Mouse (Mus musculus) embryonic facial prominence, embryonic 10.5 days (tissue): ENCODE data around the gene Ahnak2. TPM values are rescaled to one million over a fixed set of nuclear protein-coding genes. Genes with fewer than 3 reads are reported as not detected.
"Not testable (repeated sequence)": the region's sequence is repeated elsewhere in the genome, so short reads cannot be mapped to it uniquely, and the experiment has no call there.

ENCODE experiments used
- DNase-seq: peaks from one replicate; pipeline ENCODE4 v3.0.0-alpha.2; 2017; ENCODE audit warnings: low spot score
- H3K27ac ChIP-seq: fragments of 300-500 bp; sonication (generic); replicated peaks from 2 replicates; pipeline ENCODE4 v1.5.1; 2016; ENCODE audit warnings: mild to moderate bottlenecking
- H3K27me3 ChIP-seq: fragments of 300-500 bp; sonication (generic); replicated peaks from 2 replicates; pipeline ENCODE4 v1.6.1; 2016; ENCODE audit warnings: low read depth, mild to moderate bottlenecking; ENCODE audit not compliant: poor library complexity, severe bottlenecking
- H3K36me3 ChIP-seq: fragments of 300-500 bp; sonication (generic); replicated peaks from 2 replicates; pipeline ENCODE4 v1.6.1; 2016; ENCODE audit warnings: mild to moderate bottlenecking, moderate library complexity
- H3K4me1 ChIP-seq: fragments of 300-500 bp; sonication (generic); 2 replicates; pipeline ENCODE4 v1.6.1; 2016
- H3K4me3 ChIP-seq: fragments of 300-500 bp; sonication (generic); 2 replicates; pipeline ENCODE4 v1.5.1; 2016; ENCODE audit warnings: mild to moderate bottlenecking, moderate library complexity
- H3K9me3 ChIP-seq: fragments of 300-500 bp; sonication (generic); 2 replicates; pipeline ENCODE4 v1.6.1; 2016; ENCODE audit warnings: mild to moderate bottlenecking
- WGBS: fragments of 180-500 bp; shearing (Covaris S2); methylation state at CpG from one replicate; pipeline ENCODE4 v1.1.7; 2016; 5-methylcytosine and 5-hydroxymethylcytosine counted together
- polyA plus RNA-seq: library from polyadenylated mRNA; unstranded; fragments of >200 nt; fragmentation: Nextera tagmentation; extraction: Ambion mirVana; gene quantifications from 2 replicates; pipeline ENCODE4 v1.2.1, GENCODE M21; 2016

Gene Ahnak2
- polyA plus RNA-seq, 1 experiment from 2014 or later, result 0.20 TPM

GRCm38 (mm10) chr12:112816866-112817265, 14.4 kb upstream of the Ahnak2 start:
- not testable (repeated sequence) for DNase-seq, H3K27ac ChIP-seq, H3K4me3 ChIP-seq, H3K9me3 ChIP-seq, H3K27me3 ChIP-seq
- WGBS, result 88% methylated on average over 7 of the region's 7 CpGs
- Histone ChIP-seq H3K36me3 (peaks cover 99% of the 10 kb centered on the region), H3K4me1 (peaks cover 11% of the 10 kb centered on the region)

- H3K4me3 ChIP-seq, result no peak overlapping the region
- no peak overlapping the region for H3K27ac ChIP-seq
- WGBS, result 60% methylated on average over 4 of the region's 4 CpGs
- no peaks in the 10 kb centered on the region for H3K9me3 ChIP-seq
- H3K27me3 ChIP-seq, result no peaks in the 10 kb centered on the region
- H3K36me3 ChIP-seq, result peaks cover 99% of the 10 kb centered on the region
- DNase-seq, result peak; percentile 45
- peaks cover 8% of the 10 kb centered on the region; the same call in 1 of the 2 replicates for H3K4me1 ChIP-seq
These were observed 13.8 kb upstream of the Ahnak2 start for GRCm38 (mm10) chr12:112816294-112816693.

GRCm38 (mm10) chr12:112814682-112815470, 12.4 kb upstream of the Ahnak2 start:
- Histone ChIP-seq H3K27me3 (peaks cover 13% of the 10 kb centered on the region), H3K4me1 (peaks cover 17% of the 10 kb centered on the region), H3K4me3 (no peak overlapping the region), H3K9me3 (no peaks in the 10 kb centered on the region), H3K27ac (no peak overlapping the region; the same call in 1 of the 2 replicates), H3K36me3 (peaks cover 89% of the 10 kb centered on the region)
- whole genome bisulfite sequencing, result 75% methylated on average over 14 of the region's 14 CpGs
- no peak for DNase-seq

GRCm38 (mm10) chr12:112813370-112813769, 10.9 kb upstream of the Ahnak2 start:
- H3K36me3 ChIP-seq, result peaks cover 74% of the 10 kb centered on the region
- no peak overlapping the region for H3K27ac ChIP-seq
- peaks cover 32% of the 10 kb centered on the region for H3K4me1 ChIP-seq
- H3K9me3 ChIP-seq, result no peaks in the 10 kb centered on the region
- no peak for DNase-seq
- no peak overlapping the region for H3K4me3 ChIP-seq
- 87% methylated on average over 7 of the region's 7 CpGs for WGBS
- peaks cover 16% of the 10 kb centered on the region for H3K27me3 ChIP-seq

- Histone ChIP-seq H3K4me1 (peaks cover 37% of the 10 kb centered on the region), H3K27me3 (peaks cover 36% of the 10 kb centered on the region), H3K4me3 (peak overlapping the region; percentile 78), H3K36me3 (peaks cover 43% of the 10 kb centered on the region), H3K27ac (no peak overlapping the region), H3K9me3 (no peaks in the 10 kb centered on the region)
- no peak for DNase-seq
- WGBS, result 64% methylated on average over 19 of the region's 19 CpGs
These were observed 7.8 kb upstream of the Ahnak2 start for GRCm38 (mm10) chr12:112810092-112810885.

GRCm38 (mm10) chr12:112809641-112810040, 7.2 kb upstream of the Ahnak2 start:
- Histone ChIP-seq H3K4me3 (peak overlapping the region; percentile 78), H3K27me3 (peaks cover 38% of the 10 kb centered on the region), H3K9me3 (no peaks in the 10 kb centered on the region), H3K27ac (0 out of 2 replicates have a peak overlapping the region, but pooled peaks have one; percentile 69), H3K36me3 (peaks cover 36% of the 10 kb centered on the region), H3K4me1 (peaks cover 35% of the 10 kb centered on the region)
- WGBS, result 24% methylated on average over 8 of the region's 8 CpGs
- DNase-seq, result no peak

- under 1% methylated on average over 64 of the region's 64 CpGs for WGBS
- peak within 1 kb of the TSS; percentile 75 for H3K27ac ChIP-seq
These were observed 6.3 kb upstream of the Ahnak2 start, which contains the start of gene Clba1 for GRCm38 (mm10) chr12:112808587-112809364. Gene Clba1, plus strand, starts transcription at chr12:112808937.

GRCm38 (mm10) chr12:112808212-112808586, 5.7 kb upstream of the Ahnak2 start:
- H3K36me3 ChIP-seq, result peaks cover 22% of the 10 kb centered on the region
- WGBS, result 67% methylated on average over 5 of the region's 5 CpGs
- peak overlapping the region; percentile 78 for H3K4me3 ChIP-seq
- H3K27ac ChIP-seq, result peak overlapping the region; percentile 75
- H3K4me1 ChIP-seq, result peaks cover 32% of the 10 kb centered on the region
- DNase-seq, result no peak
- peaks cover 41% of the 10 kb centered on the region for H3K27me3 ChIP-seq
- no peaks in the 10 kb centered on the region for H3K9me3 ChIP-seq

More at GRCm38 (mm10) chr12:112808587-112809364, 6.3 kb upstream of the Ahnak2 start, which contains the start of gene Clba1:
- DNase-seq, result peak; percentile 93
- peak within 1 kb of the TSS; percentile 78 for H3K4me3 ChIP-seq
- H3K27me3 ChIP-seq, result peaks cover 38% of the 10 kb centered on the region
- no peaks in the 10 kb centered on the region for H3K9me3 ChIP-seq
- peaks cover 30% of the 10 kb centered on the region for H3K4me1 ChIP-seq
- peaks cover 28% of the 10 kb centered on the region for H3K36me3 ChIP-seq

- DNase-seq, result no peak
- Histone ChIP-seq H3K27ac (no peak overlapping the region), H3K27me3 (peaks cover 45% of the 10 kb centered on the region), H3K4me3 (no peak overlapping the region; the same call in 1 of the 2 replicates), H3K4me1 (peaks cover 36% of the 10 kb centered on the region), H3K9me3 (no peaks in the 10 kb centered on the region), H3K36me3 (peaks cover 18% of the 10 kb centered on the region)
- 86% methylated on average over 4 of the region's 4 CpGs for whole genome bisulfite sequencing
These were observed 5.3 kb upstream of the Ahnak2 start for GRCm38 (mm10) chr12:112807796-112808195.

GRCm38 (mm10) chr12:112806044-112806443, 3.6 kb upstream of the Ahnak2 start:
- H3K4me3 ChIP-seq, result no peak overlapping the region
- H3K9me3 ChIP-seq, result no peaks in the 10 kb centered on the region
- DNase-seq, result no peak
- H3K27ac ChIP-seq, result no peak overlapping the region
- peaks cover 61% of the 10 kb centered on the region for H3K27me3 ChIP-seq
- 0 out of 2 replicates have a peak, but pooled peaks cover under 1% of the 10 kb centered on the region for H3K36me3 ChIP-seq
- WGBS, result 76% methylated on average over 6 of the region's 6 CpGs
- H3K4me1 ChIP-seq, result peaks cover 51% of the 10 kb centered on the region

- 64% methylated on average over 13 of the region's 13 CpGs for WGBS
- H3K4me1 ChIP-seq, result peaks cover 38% of the 10 kb centered on the region
- no peak overlapping the region for H3K27ac ChIP-seq
- DNase-seq, result no peak
- H3K4me3 ChIP-seq, result no peak overlapping the region
- no peaks in the 10 kb centered on the region for H3K36me3 ChIP-seq
- H3K9me3 ChIP-seq, result no peaks in the 10 kb centered on the region
- peaks cover 62% of the 10 kb centered on the region for H3K27me3 ChIP-seq
These were observed 1.6 kb upstream of the Ahnak2 start for GRCm38 (mm10) chr12:112804046-112804445.

- H3K4me3 ChIP-seq, result peak overlapping the region; percentile 67
- H3K9me3 ChIP-seq, result no peaks in the 10 kb centered on the region
- H3K27ac ChIP-seq, result no peak overlapping the region
- H3K27me3 ChIP-seq, result peaks cover 72% of the 10 kb centered on the region
- no peaks in the 10 kb centered on the region for H3K36me3 ChIP-seq
- H3K4me1 ChIP-seq, result peaks cover 30% of the 10 kb centered on the region
- 26% methylated on average over 3 of the region's 3 CpGs for WGBS
- DNase-seq, result no peak
These were observed 460 bp upstream of the Ahnak2 start for GRCm38 (mm10) chr12:112802917-112803316.
